Mouse (Mus musculus): ENCODE measurements around the gene Defb19.

DNA sequence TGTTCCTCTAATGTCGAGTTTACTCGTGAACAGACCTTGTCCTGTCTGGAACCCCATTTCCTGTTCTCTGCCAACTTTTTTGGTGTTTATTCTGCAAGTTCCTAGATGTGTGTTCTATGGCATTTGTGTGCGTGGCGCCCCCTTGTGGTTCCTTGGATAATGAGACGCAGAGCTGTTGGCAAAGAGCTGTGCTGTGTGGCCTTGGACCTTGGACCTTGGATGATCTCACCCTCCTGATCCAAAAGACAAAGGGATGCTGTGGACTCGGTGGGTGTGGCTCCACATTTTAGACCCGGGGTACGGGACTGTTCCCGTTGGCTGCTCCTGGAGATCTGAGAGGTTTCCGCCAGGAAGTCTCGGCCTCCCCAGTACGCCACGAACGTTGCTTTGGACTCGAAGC lies 23.9 kb upstream of the Defb19 start, which contains the start of gene Defb36:
- no peak for TF ChIP-seq CTCF (IDR thresholded peaks at IDR 0.05; ENCODE audit: control insufficient read depth, insufficient read depth, insufficient read length)
- TF ChIP-seq USF1 (IDR thresholded peaks at IDR 0.05; ENCODE audit: low read depth): no peak
- TF ChIP-seq FOSL1 (IDR thresholded peaks at IDR 0.05; ENCODE audit: insufficient read depth, low read length, poor library complexity, severe bottlenecking): no peak
- TF ChIP-seq MYOD1 (IDR thresholded peaks at IDR 0.05; ENCODE audit: control insufficient read depth, insufficient read length, low read depth): no peak
- no peak for TF ChIP-seq CEBPB (IDR thresholded peaks at IDR 0.05; ENCODE audit: low read depth)

Measured in C2C12 (cell line).